Mouse (Mus musculus) forebrain, postnatal 0 days (tissue): ENCODE measurements at regions not wholly inside any gene's neighbourhood (a gene's known extent, or its start where the extent isn't known, plus 50 kb on each side); places are given as distances from the start of the nearest gene placed in this dataset.

ENCODE experiments used
- ATAC-seq: fragments of 200-750 bp; cut with Nextera tagmentation; 2 replicates; pipeline ENCODE4 v1.8.0; 2017; ENCODE audit warnings: mild to moderate bottlenecking, moderate library complexity
- DNase-seq: peaks from one replicate; pipeline ENCODE4 v3.0.0-alpha.2; 2015
- H3K27ac ChIP-seq: fragments of 300-500 bp; sonication (generic); 2 replicates; pipeline ENCODE4 v1.5.1; 2014; ENCODE audit warnings: low read depth, mild to moderate bottlenecking, antibody characterized with exemption, low read length, moderate library complexity, mixed read lengths
- H3K27me3 ChIP-seq: fragments of 300-500 bp; sonication (generic); 2 replicates; pipeline ENCODE4 v1.6.1; 2014; ENCODE audit warnings: mild to moderate bottlenecking, low read length, mixed read lengths; ENCODE audit not compliant: insufficient read depth
- H3K36me3 ChIP-seq: fragments of 300-500 bp; sonication (generic); 2 replicates; pipeline ENCODE4 v1.6.1; 2014; ENCODE audit warnings: mild to moderate bottlenecking, moderate library complexity; ENCODE audit not compliant: insufficient read depth
- H3K4me1 ChIP-seq: fragments of 300-500 bp; sonication (generic); 2 replicates; pipeline ENCODE4 v1.6.1; 2014; ENCODE audit warnings: antibody characterized with exemption; ENCODE audit not compliant: insufficient read depth
- H3K4me2 ChIP-seq: fragments of 300-500 bp; sonication (generic); 2 replicates; pipeline ENCODE4 v1.6.1; 2014; ENCODE audit warnings: low read depth, mild to moderate bottlenecking, moderate library complexity
- H3K4me3 ChIP-seq: fragments of 300-500 bp; sonication (generic); 2 replicates; pipeline ENCODE4 v1.5.1; 2014; ENCODE audit warnings: low read depth, low read length, mixed read lengths
- H3K9ac ChIP-seq: fragments of 300-500 bp; sonication (generic); 2 replicates; pipeline ENCODE4 v1.6.1; 2014; ENCODE audit warnings: mild to moderate bottlenecking
- H3K9me3 ChIP-seq: fragments of 300-500 bp; sonication (generic); 2 replicates; pipeline ENCODE4 v1.6.1; 2016; ENCODE audit warnings: low read length
- CTCF ChIP-seq: sonication (generic); IDR thresholded peaks from 2 replicates; pipeline ENCODE4 v1.5.1; 2016; ENCODE audit warnings: antibody characterized with exemption, control low read depth, low read depth
- WGBS: fragments of 180-500 bp; shearing (Covaris S2); extraction: QIAGEN DNeasy Blood & Tissue Kit; methylation state at CpG from one replicate; pipeline ENCODE4 v1.1.7; 2014; 5-methylcytosine and 5-hydroxymethylcytosine counted together

- H3K4me1 ChIP-seq: no peaks in the 10 kb centered on the region
- ATAC-seq: no peak
- no peaks in the 10 kb centered on the region for H3K27me3 ChIP-seq
- no peak for TF ChIP-seq CTCF
- no peak overlapping the region for H3K9ac ChIP-seq
- H3K4me3 ChIP-seq: no peak overlapping the region
- no peak for DNase-seq
- no peaks in the 10 kb centered on the region for H3K9me3 ChIP-seq
- no peaks in the 10 kb centered on the region for H3K36me3 ChIP-seq
- H3K4me2 ChIP-seq: no peak overlapping the region
- H3K27ac ChIP-seq: no peak overlapping the region
- WGBS: 78% methylated on average over 4 of the region's 4 CpGs
Observed at GRCm38 (mm10) chrX:115359111-115359510, 451.7 kb downstream of the Ube2dnl2 start.

GRCm38 (mm10) chrX:115396373-115396772, 489.0 kb downstream of the Ube2dnl2 start:
- no peaks in the 10 kb centered on the region for H3K36me3 ChIP-seq

More at GRCm38 (mm10) chrX:115396373-115396772, 489.0 kb downstream of the Ube2dnl2 start:
- peak; percentile 44; the same call in 1 of the 2 replicates for TF ChIP-seq CTCF
- Histone ChIP-seq H3K27ac (no peak overlapping the region), H3K4me3 (no peak overlapping the region), H3K9me3 (no peaks in the 10 kb centered on the region), H3K4me1 (no peaks in the 10 kb centered on the region), H3K4me2 (no peak overlapping the region), H3K9ac (no peak overlapping the region), H3K27me3 (no peaks in the 10 kb centered on the region)
- ATAC-seq (no peak), DNase-seq (peak; percentile 9)
- 45% methylated on average over 3 of the region's 3 CpGs for WGBS
